Mouse (Mus musculus) liver, embryonic 14.5 days (tissue): ENCODE data around the gene Fkbp15. TPM values are rescaled to one million over a fixed set of nuclear protein-coding genes. Genes with fewer than 3 reads are reported as not detected.

ENCODE experiments used
- ATAC-seq: fragments of 200-750 bp; cut with Nextera tagmentation; 2 replicates; pipeline ENCODE4 v1.8.0; 2017; ENCODE audit warnings: moderate number of reproducible peaks, mild to moderate bottlenecking, moderate library complexity; ENCODE audit not compliant: insufficient read depth
- DNase-seq, 3 experiments: peaks; one replicate each; pipeline ENCODE4 v3.0.0-alpha.2; 2012 to 2013; ENCODE audit warnings: low read depth in 3 of 3, low spot score in 3 of 3
- H3K27ac ChIP-seq: fragments of 300-500 bp; sonication (generic); 2 replicates; pipeline ENCODE4 v1.5.1; 2014; ENCODE audit warnings: moderate library complexity, mild to moderate bottlenecking, control low read depth, inconsistent platforms
- H3K27me3 ChIP-seq: fragments of 300-500 bp; sonication (generic); 2 replicates; pipeline ENCODE4 v1.6.1; 2014; ENCODE audit warnings: mild to moderate bottlenecking, low read length, moderate library complexity; ENCODE audit not compliant: control insufficient read depth, insufficient read depth
- H3K36me3 ChIP-seq: fragments of 300-500 bp; sonication (generic); replicated peaks from 2 replicates; pipeline ENCODE4 v1.6.1; 2014; ENCODE audit warnings: low read depth; ENCODE audit not compliant: control insufficient read depth, insufficient read depth
- H3K4me1 ChIP-seq, 2 experiments: fragments of 200-500 bp in 1 of 2; fragments of 300-500 bp in 1 of 2; sonication (generic) in 1 of 2; replicated peaks; 2 replicates each; pipeline ENCODE4 v1.6.1; 2012 to 2014; ENCODE audit warnings: antibody characterized with exemption in 1 of 2, inconsistent platforms in 1 of 2, low read length in 1 of 2; ENCODE audit not compliant: control insufficient read depth in 2 of 2, insufficient read depth in 2 of 2
- H3K4me2 ChIP-seq: fragments of 300-500 bp; sonication (generic); 2 replicates; pipeline ENCODE4 v1.6.1; 2014; ENCODE audit warnings: low read depth, mild to moderate bottlenecking, control low read depth, moderate library complexity
- H3K4me3 ChIP-seq, 2 experiments: fragments of 200-500 bp in 1 of 2; fragments of 300-500 bp in 1 of 2; sonication (generic) in 1 of 2; 2 replicates each; pipeline ENCODE4 v1.5.1; 2012 to 2014; ENCODE audit warnings: low read depth in 2 of 2, low read length in 2 of 2, mild to moderate bottlenecking in 2 of 2, control low read depth in 1 of 2, inconsistent platforms in 1 of 2, moderate library complexity in 1 of 2; ENCODE audit not compliant: insufficient read depth in 1 of 2
- H3K9ac ChIP-seq: fragments of 300-500 bp; sonication (generic); replicated peaks from 2 replicates; pipeline ENCODE4 v1.6.1; 2014; ENCODE audit warnings: mild to moderate bottlenecking, control low read depth, moderate library complexity
- H3K9me3 ChIP-seq: fragments of 300-500 bp; sonication (generic); 2 replicates; pipeline ENCODE4 v1.6.1; 2016; ENCODE audit warnings: low read length, mixed read lengths; ENCODE audit not compliant: control insufficient read depth
- CTCF ChIP-seq: IDR thresholded peaks from 2 replicates; pipeline ENCODE4 v1.5.1; 2016; ENCODE audit warnings: antibody characterized with exemption, low read depth, control low read depth
- EP300 ChIP-seq: IDR thresholded peaks from 2 replicates; pipeline ENCODE4 v1.6.1; 2016; ENCODE audit warnings: antibody characterized with exemption, low read depth
- WGBS: fragments of 180-500 bp; shearing (Covaris S2); extraction: QIAGEN DNeasy Blood & Tissue Kit; methylation state at CpG from one replicate; pipeline ENCODE4 v1.1.7; 2014; ENCODE audit not compliant: insufficient replicate concordance; 5-methylcytosine and 5-hydroxymethylcytosine counted together
- polyA plus RNA-seq, 2 experiments: library from polyadenylated mRNA; depleted of rRNA in 1 of 2; stranded (reverse) in 1 of 2; unstranded in 1 of 2; fragments of >200 nt; fragmentation: Nextera tagmentation in 1 of 2; extraction: Ambion mirVana in 1 of 2; gene quantifications; 2 replicates each; pipeline versions ENCODE4 v1.2.1 to v1.2.3; 2012 to 2014

The Fkbp15 gene
- polyA plus RNA-seq, 2 experiments = 9.6 to 9.7 TPM

DNA sequence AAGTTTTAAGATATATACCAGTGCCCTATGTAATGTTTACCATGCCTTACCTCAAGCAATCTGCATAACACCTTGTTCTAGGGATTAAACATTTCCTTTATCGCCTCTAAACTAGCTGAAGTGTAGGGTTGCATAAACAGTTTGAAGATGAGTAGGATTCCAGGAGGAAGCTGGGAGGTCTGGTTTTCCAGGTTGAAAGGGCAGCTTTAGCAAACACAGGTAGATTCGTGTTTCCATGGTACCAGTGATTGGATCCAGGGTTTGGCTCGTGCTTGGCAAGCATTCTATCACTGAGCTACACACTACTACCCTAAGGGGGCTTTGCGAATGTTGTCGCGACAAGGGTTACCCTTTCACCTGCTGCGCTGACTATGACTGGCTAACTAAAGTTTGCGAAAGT lies 4.0 kb upstream of the Fkbp15 start:
- no peaks in the 10 kb centered on the region for H3K27me3 ChIP-seq
- H3K9me3 ChIP-seq = no peaks in the 10 kb centered on the region
- no peak overlapping the region for H3K27ac ChIP-seq
- no peak for TF ChIP-seq EP300
- WGBS = 79% methylated on average over 8 of the region's 8 CpGs
- H3K4me3 ChIP-seq = no peak overlapping the region
- H3K4me2 ChIP-seq = no peak overlapping the region; the same call in 1 of the 2 replicates
- H3K9ac ChIP-seq = no peak overlapping the region
- H3K36me3 ChIP-seq = no peaks in the 10 kb centered on the region
- DNase-seq (no peak), ATAC-seq (no peak)
- H3K4me1 ChIP-seq = peaks cover 23 to 29% of the 10 kb centered on the region in 2 experiments

DNA sequence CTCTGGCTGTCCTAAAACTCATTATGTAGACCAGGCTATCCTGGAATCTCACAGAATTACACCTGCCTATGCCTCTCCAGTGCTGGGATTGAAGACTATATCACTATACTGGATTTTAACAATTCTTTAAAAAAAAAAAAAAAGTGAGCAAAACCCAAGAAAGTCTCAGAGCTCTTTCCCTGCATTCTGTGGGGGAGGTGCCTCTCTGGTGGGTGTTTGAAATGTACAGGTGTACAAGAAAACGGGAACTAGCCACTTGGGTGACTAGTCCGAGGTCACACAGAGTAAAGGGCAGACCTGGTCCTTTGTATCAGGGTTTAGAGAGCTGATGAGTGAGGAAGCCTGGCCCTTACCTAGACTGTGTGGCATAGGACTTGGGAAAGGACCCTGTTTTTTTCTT lies 2.1 kb upstream of the Fkbp15 start:
- DNase-seq = no peak
- H3K4me1 ChIP-seq = peaks cover 11 to 23% of the 10 kb centered on the region in 2 experiments
- WGBS = 52% methylated on average over 2 of the region's 2 CpGs
- no peaks in the 10 kb centered on the region for H3K36me3 ChIP-seq
- H3K4me2 ChIP-seq = peak overlapping the region; percentile 75
- no peak overlapping the region for H3K27ac ChIP-seq
- peak overlapping the region; percentile 47; the same call in 1 of the 2 replicates for H3K9ac ChIP-seq
- H3K9me3 ChIP-seq = no peaks in the 10 kb centered on the region
- H3K4me3 ChIP-seq = peak overlapping the region in 1 of 2 experiments; percentile 89; a peak in 1 of 4 replicates
- TF ChIP-seq EP300 (no peak), CTCF (no peak)
- ATAC-seq = no peak
- no peaks in the 10 kb centered on the region for H3K27me3 ChIP-seq

DNA sequence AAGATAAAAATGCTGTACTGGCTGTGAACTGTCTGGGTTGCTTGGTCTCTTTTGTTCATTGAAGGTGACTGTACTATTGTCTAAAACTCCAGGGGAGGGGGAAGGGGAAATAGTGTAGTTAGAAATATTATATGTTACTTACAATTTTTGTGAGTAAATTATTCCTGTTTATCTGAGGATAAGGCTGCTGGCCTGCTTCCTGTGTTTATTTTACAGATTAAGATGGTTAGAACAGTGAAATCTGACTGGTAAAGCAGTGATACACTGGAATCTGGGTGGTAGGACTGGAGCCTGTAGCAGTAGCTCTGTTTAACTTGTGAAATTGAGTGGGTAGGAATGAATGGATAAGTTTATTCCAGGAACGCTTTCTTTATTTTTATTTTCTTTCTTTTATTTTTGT lies 1.6 kb upstream of the Fkbp15 start:
- Histone ChIP-seq H3K36me3 (0 out of 2 replicates have a peak, but pooled peaks cover under 1% of the 10 kb centered on the region), H3K4me1 (peaks cover 7 to 19% of the 10 kb centered on the region in 2 experiments), H3K9me3 (no peaks in the 10 kb centered on the region), H3K4me3 (peak overlapping the region in 1 of 2 experiments; percentile 89; a peak in 2 of 4 replicates), H3K27me3 (no peaks in the 10 kb centered on the region), H3K27ac (no peak overlapping the region), H3K9ac (peak overlapping the region; percentile 85), H3K4me2 (peak overlapping the region; percentile 75)
- TF ChIP-seq CTCF = no peak
- TF ChIP-seq EP300 = no peak
- DNase-seq = no peak
- ATAC-seq = no peak
- WGBS = 73% methylated on average over 1 of the region's 1 CpGs

DNA sequence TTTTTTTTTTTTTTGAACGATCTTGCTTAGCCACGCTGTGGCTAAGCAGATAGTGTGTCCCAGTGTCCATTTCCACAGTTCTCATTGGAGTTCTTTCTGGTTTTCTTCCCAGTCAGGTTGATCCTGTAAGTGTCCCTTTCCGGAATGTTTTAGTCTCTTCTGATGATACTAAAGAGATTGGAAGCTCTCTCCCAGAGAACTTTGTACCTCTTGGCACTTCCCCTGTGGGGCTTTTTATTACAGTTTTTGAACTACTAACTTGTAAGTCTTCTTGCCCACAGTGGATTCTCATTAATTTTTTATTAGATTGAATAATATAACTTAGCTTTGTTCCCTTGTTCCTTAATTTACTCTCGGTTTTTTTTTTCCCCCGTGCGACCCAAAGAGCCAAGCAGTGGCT lies 1.2 kb upstream of the Fkbp15 start:
- Histone ChIP-seq H3K4me3 (peak overlapping the region; percentile 89 to 90), H3K4me2 (peak overlapping the region; percentile 75), H3K27me3 (no peaks in the 10 kb centered on the region), H3K9me3 (no peaks in the 10 kb centered on the region), H3K36me3 (peaks cover 5% of the 10 kb centered on the region; the same call in 1 of the 2 replicates), H3K4me1 (peaks cover 7 to 19% of the 10 kb centered on the region in 2 experiments), H3K27ac (peak overlapping the region; percentile 38; the same call in 1 of the 2 replicates), H3K9ac (peak overlapping the region; percentile 85)
- DNase-seq (no peak), ATAC-seq (no peak)
- TF ChIP-seq CTCF = no peak
- no peak for TF ChIP-seq EP300
- WGBS = 16% methylated on average over 6 of the region's 6 CpGs

DNA sequence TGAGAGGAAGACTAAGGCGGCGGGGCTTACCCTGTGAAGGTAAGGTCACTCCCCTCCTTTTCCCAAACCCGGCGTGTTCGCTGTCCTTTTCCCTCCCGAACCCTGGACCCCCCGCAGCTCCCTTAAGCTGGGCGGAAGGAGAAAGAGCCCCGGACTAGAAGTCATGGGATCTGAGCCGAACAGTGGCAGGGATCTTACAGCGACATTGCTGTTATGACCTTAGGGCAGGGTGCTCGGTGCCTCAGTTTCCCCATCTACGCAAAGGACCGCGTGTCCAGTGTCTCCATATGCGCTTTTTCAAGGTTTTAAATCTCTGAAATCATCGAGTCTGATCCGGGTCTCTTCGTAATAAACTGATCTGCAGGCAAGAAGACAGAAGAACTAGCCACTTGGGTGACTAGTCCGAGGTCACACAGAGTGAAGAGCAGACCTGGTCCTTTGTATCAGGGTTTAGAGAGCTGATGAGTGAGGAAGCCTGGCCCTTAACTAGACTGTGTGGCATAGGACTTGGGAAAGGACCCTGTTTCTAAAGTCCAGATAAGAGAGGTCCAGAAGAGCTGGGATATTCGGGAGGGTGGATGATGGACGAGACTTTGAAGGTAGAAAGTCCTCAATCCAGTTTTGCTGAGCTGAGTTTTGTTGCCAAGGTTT lies 582 bp upstream of the Fkbp15 start:
- under 1% methylated on average over 22 of the region's 22 CpGs for WGBS
- TF ChIP-seq CTCF (no peak), EP300 (no peak)
- peak overlapping the region; percentile 75 for H3K4me2 ChIP-seq
- peaks cover 6% of the 10 kb centered on the region; the same call in 1 of the 2 replicates for H3K36me3 ChIP-seq
- DNase-seq (no peak), ATAC-seq (peak; percentile 42)
- peaks cover 7 to 18% of the 10 kb centered on the region in 2 experiments for H3K4me1 ChIP-seq
- H3K9ac ChIP-seq = peak overlapping the region; percentile 85
- peak overlapping the region; percentile 38 for H3K27ac ChIP-seq
- no peaks in the 10 kb centered on the region for H3K27me3 ChIP-seq
- peak overlapping the region; percentile 89 to 90 for H3K4me3 ChIP-seq
- no peaks in the 10 kb centered on the region for H3K9me3 ChIP-seq
